ENCODE assay signal across 19 mouse cellular contexts in genomic region chr13:38272624-38273023, GRCm38 (mm10).
A peak's percentile ranks its signal among the peaks of the same experiment; 100 is the strongest.
DNase-seq lines count a peak whose midpoint lies in the region; ATAC-seq and TF ChIP-seq lines count a peak whose summit lies in the region.
"Had no signal": no experiment of that assay in that cellular context is flagged by ENCODE, and none has a peak within 500 bp of the region (broad histone marks: within the 10 kb centered on the region; RNA-seq: fewer than 3 reads in every experiment).

No protein-coding gene starts in this region.

- no peak for DNase-seq in heart, postnatal 36 days
- DNase-seq in heart, postnatal 0 days (ENCODE audit: low spot score): no peak
- DNase-seq in heart, postnatal 10 days: no peak
- DNase-seq: adrenal gland, adult 2 months; adrenal gland, adult 8-10 months; adrenal gland, postnatal 10 days; adrenal gland, postnatal 14 days; adrenal gland, postnatal 25 days; adrenal gland, postnatal 36 days; B cell, adult 2 months; cerebellum, adult 11 months; cerebellum, adult 11-12 months; cerebellum, adult 18-20 months had no signal

- TF ChIP-seq EP300 in heart, postnatal 0 days (IDR thresholded peaks at IDR 0.05; ENCODE audit: low read depth): no peak

- no peaks in the 10 kb centered on the region for H3K36me3 ChIP-seq in heart, embryonic 16.5 days (ENCODE audit: control insufficient read depth, insufficient read depth)
- no peaks in the 10 kb centered on the region for H3K36me3 ChIP-seq in heart, postnatal 0 days (replicated peaks; ENCODE audit: control insufficient read depth, insufficient read depth, low read length)
- H3K36me3 ChIP-seq: G1E had no signal

- no peaks in the 10 kb centered on the region; the same call in 1 of the 2 replicates for H3K4me1 ChIP-seq in heart, embryonic 16.5 days (ENCODE audit: control insufficient read depth, insufficient read depth, low read length)
- no peaks in the 10 kb centered on the region for H3K4me1 ChIP-seq in heart, postnatal 0 days (ENCODE audit: control insufficient read depth, insufficient read depth)

- 38% methylated on average over 3 of the region's 3 CpGs for WGBS in heart, embryonic 16.5 days
- WGBS in heart, postnatal 0 days: 50% methylated on average over 3 of the region's 3 CpGs

- H3K4me2 ChIP-seq in heart, embryonic 16.5 days (ENCODE audit: low read depth, low read length): no peak overlapping the region
- H3K4me2 ChIP-seq in heart, postnatal 0 days (ENCODE audit: low read depth, low read length): no peak overlapping the region

- no peak for TF ChIP-seq CTCF in heart, postnatal 0 days (IDR thresholded peaks at IDR 0.05; ENCODE audit: low read depth)

- peak; percentile 65 for ATAC-seq in heart, embryonic 16.5 days (replicated peaks; ENCODE audit: extremely low read depth, insufficient read depth, low FRiP score)
- ATAC-seq in heart, postnatal 0 days (ENCODE audit: insufficient read depth, low read depth): peak; percentile 81
- ATAC-seq: activated CD4-positive, CD25-positive, alpha-beta regulatory T cell, adult 4 months; CD4-positive, CD25-positive, alpha-beta regulatory T cell, adult 4 months; Patski had no signal

- H3K27ac ChIP-seq in heart, embryonic 16.5 days (ENCODE audit: low read length): no peak overlapping the region
- no peak overlapping the region for H3K27ac ChIP-seq in heart, postnatal 0 days (ENCODE audit: low read depth)

- no peaks in the 10 kb centered on the region for H3K27me3 ChIP-seq in heart, embryonic 16.5 days (ENCODE audit: control insufficient read depth, insufficient read depth, low read length)
- H3K27me3 ChIP-seq in heart, postnatal 0 days (ENCODE audit: control insufficient read depth, insufficient read depth, low read length): no peaks in the 10 kb centered on the region
- H3K27me3 ChIP-seq: CH12.LX had no signal

- no peak overlapping the region for H3K4me3 ChIP-seq in heart, embryonic 16.5 days (ENCODE audit: low read length)
- H3K4me3 ChIP-seq in heart, postnatal 0 days (ENCODE audit: low read depth, low read length): no peak overlapping the region

- H3K9ac ChIP-seq in heart, embryonic 16.5 days (ENCODE audit: low read length): no peak overlapping the region
- no peak overlapping the region for H3K9ac ChIP-seq in heart, postnatal 0 days (replicated peaks; ENCODE audit: low read depth, low read length)

- no peaks in the 10 kb centered on the region for H3K9me3 ChIP-seq in heart, embryonic 16.5 days (replicated peaks; ENCODE audit: control insufficient read depth, low read length)
- no peaks in the 10 kb centered on the region for H3K9me3 ChIP-seq in heart, postnatal 0 days (replicated peaks; ENCODE audit: control insufficient read depth, low read length)
- H3K9me3 ChIP-seq: G1E had no signal

- intact Hi-C loops in heart, postnatal 36 days (cut with DNase I): no loop called here
- intact Hi-C loops in heart, postnatal 10 days (cut with DNase I): no loop called here
